Mouse (Mus musculus): ENCODE data around the gene Trim7.

GRCm38 (mm10) chr11:48842378-48842792, 16.4 kb downstream of the Trim7 start:
- no peak for TF ChIP-seq POLR2A (IDR thresholded peaks at IDR 0.05; ENCODE audit: control insufficient read depth, extremely low read depth, insufficient read depth, low read length, poor library complexity)
- TF ChIP-seq CTCF (IDR thresholded peaks at IDR 0.05; ENCODE audit: borderline replicate concordance, control insufficient read depth, extremely low read depth, insufficient read depth, low read length, poor library complexity): no peak

All from thymus, adult 2 months (tissue).